Mouse (Mus musculus) myocyte (in vitro differentiated cells): ENCODE measurements at regions not wholly inside any gene's neighbourhood (a gene's known extent, or its start where the extent isn't known, plus 50 kb on each side); places are given as distances from the start of the nearest gene placed in this dataset.

ENCODE experiments used
- POLR2A ChIP-seq: IDR thresholded peaks from one replicate; pipeline ENCODE4 v1.6.1; 2011; ENCODE audit warnings: low read depth, mild to moderate bottlenecking, control low read depth, moderate library complexity; ENCODE audit not compliant: insufficient read length
- TCF3 ChIP-seq: IDR thresholded peaks from one replicate; pipeline ENCODE4 v1.6.1; 2011; ENCODE audit warnings: low read depth, control low read depth; ENCODE audit not compliant: insufficient read length
- USF1 ChIP-seq: IDR thresholded peaks from one replicate; pipeline ENCODE4 v1.6.1; 2011; ENCODE audit warnings: low read depth, mild to moderate bottlenecking, control low read depth, moderate library complexity

DNA sequence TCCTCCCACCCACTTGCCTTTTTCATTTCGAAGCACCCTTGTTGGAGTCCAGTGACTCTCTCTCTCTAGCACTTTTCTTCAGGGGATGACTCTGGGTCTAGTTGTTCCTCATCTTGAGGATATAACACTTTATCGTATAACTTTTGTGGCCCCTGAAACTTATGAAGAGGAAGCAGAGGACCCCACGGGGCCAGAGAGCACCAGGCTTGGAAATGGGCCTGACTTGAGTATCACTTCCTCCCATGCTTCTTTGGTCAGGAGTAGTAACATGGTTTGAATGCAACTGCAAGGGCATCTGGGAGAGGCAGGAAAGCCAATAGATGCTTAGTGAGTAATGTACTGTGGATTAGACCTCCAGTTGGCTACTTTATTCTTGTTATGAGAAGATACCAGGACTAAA, 65.2 kb downstream of the Nog start:
- TF ChIP-seq TCF3 (no peak), POLR2A (no peak), USF1 (no peak)
